ENCODE assay signal across 16 mouse cellular contexts in the genomic region with DNA sequence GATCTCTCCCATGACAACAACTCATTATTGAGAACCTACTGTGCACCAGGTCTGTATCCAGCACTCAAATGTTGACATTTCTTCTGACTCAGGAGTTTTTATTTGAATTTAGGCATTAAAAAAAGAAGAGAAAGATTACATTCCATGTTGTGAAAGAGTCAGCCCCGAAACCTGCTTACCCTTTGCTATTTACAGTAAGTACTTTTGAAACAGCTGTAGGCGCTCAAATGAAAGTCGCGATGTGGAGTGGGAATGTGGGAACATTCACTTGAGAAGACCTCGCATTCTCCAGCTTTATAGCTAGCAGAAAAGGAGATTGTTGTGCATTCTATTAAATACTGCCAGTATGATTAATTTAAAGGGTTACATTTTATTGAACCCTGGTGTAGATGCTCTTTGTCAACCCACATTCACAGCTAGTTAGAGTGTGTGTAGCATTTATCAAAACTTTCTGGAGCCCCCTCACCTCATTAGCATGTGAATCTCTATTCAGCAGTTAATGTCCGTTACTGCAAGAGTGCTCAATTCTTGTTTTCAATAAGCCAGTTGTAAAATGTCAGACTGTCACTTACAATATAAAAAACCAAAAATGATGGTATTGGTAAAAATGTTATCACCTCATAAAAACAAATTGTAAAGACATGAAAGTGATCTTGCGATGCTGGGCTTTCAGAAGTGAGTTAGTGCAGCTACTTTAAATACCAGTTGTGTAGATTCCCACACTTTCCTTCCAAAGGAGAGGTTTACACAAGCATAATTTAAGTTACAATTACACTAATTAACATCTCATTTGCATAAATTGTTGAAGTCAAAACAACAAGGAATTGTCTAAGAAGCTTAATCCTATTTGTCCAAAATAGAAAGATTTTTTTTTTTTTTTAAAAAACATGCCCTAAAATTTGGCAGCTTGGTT. TPM values are rescaled to one million over a fixed set of nuclear protein-coding genes. Genes with fewer than 3 reads are reported as not detected.
A peak's percentile ranks its signal among the peaks of the same experiment; 100 is the strongest.
DNase-seq lines count a peak whose midpoint lies in the region; ATAC-seq and TF ChIP-seq lines count a peak whose summit lies in the region.
"Had no signal": no experiment of that assay in that cellular context is flagged by ENCODE, and none has a peak within 500 bp of the region (broad histone marks: within the 10 kb centered on the region; RNA-seq: fewer than 3 reads in every experiment).

No protein-coding gene starts in this region.

- H3K4me3 ChIP-seq in heart, postnatal 0 days (ENCODE audit: low read depth, low read length): no peak overlapping the region
- no peak overlapping the region for H3K4me3 ChIP-seq in midbrain, embryonic 11.5 days (ENCODE audit: low read depth, low read length)
- no peak overlapping the region for H3K4me3 ChIP-seq in midbrain, postnatal 0 days (ENCODE audit: low read depth, low read length)
- no peak overlapping the region for H3K4me3 ChIP-seq in forebrain, embryonic 16.5 days (replicated peaks; ENCODE audit: low read length)

- peak overlapping the region; percentile 18; the same call in 1 of the 2 replicates for H3K4me2 ChIP-seq in heart, postnatal 0 days (ENCODE audit: low read depth, low read length)
- H3K4me2 ChIP-seq in midbrain, embryonic 11.5 days: no peak overlapping the region
- H3K4me2 ChIP-seq in midbrain, postnatal 0 days (ENCODE audit: low read depth, low read length, poor library complexity, severe bottlenecking): no peak overlapping the region
- H3K4me2 ChIP-seq in forebrain, embryonic 16.5 days (ENCODE audit: low read length): peak overlapping the region; percentile 11; the same call in 1 of the 2 replicates

- peak overlapping the region; percentile 43 for H3K27ac ChIP-seq in heart, postnatal 0 days (ENCODE audit: low read depth)
- H3K27ac ChIP-seq in midbrain, embryonic 11.5 days (ENCODE audit: low read depth, low read length): no peak overlapping the region
- H3K27ac ChIP-seq in midbrain, postnatal 0 days (ENCODE audit: low read depth, low read length): no peak overlapping the region
- 0 out of 2 replicates have a peak overlapping the region, but pooled peaks have one; percentile 10 for H3K27ac ChIP-seq in forebrain, embryonic 16.5 days (ENCODE audit: low read length)

- TF ChIP-seq CTCF in heart, postnatal 0 days (IDR thresholded peaks at IDR 0.05; ENCODE audit: low read depth): no peak
- no peak for TF ChIP-seq CTCF in midbrain, postnatal 0 days (IDR thresholded peaks at IDR 0.05)

- no peaks in the 10 kb centered on the region for H3K9me3 ChIP-seq in heart, postnatal 0 days (replicated peaks; ENCODE audit: control insufficient read depth, low read length)
- H3K9me3 ChIP-seq in midbrain, embryonic 11.5 days (ENCODE audit: control insufficient read depth, low read length): no peaks in the 10 kb centered on the region
- H3K9me3 ChIP-seq in midbrain, postnatal 0 days (ENCODE audit: low read length): no peaks in the 10 kb centered on the region
- H3K9me3 ChIP-seq in forebrain, embryonic 16.5 days (ENCODE audit: control insufficient read depth, low read length): no peaks in the 10 kb centered on the region

- DNase-seq in heart, postnatal 0 days (ENCODE audit: low spot score): no peak
- no peak for DNase-seq in heart, adult 8-10 months (ENCODE audit: low spot score)
- no peak for DNase-seq in midbrain, embryonic 11.5 days (ENCODE audit: low spot score, missing footprints)
- DNase-seq in midbrain, postnatal 0 days (ENCODE audit: low spot score): no peak
- peak; percentile 26 for DNase-seq in mesoderm, embryonic 11.5 days (ENCODE audit: low read depth, low spot score)
- no peak for DNase-seq in MN1 (ENCODE audit: low spot score)
- DNase-seq: adrenal gland, postnatal 25 days; gastrocnemius, postnatal 36 days; kidney, postnatal 36 days; layer of hippocampus, postnatal 36 days; lung, adult 2 months; thymus, adult 18-20 months had no signal

- no peak overlapping the region for H3K9ac ChIP-seq in heart, postnatal 0 days (replicated peaks; ENCODE audit: low read depth, low read length)
- H3K9ac ChIP-seq in midbrain, embryonic 11.5 days (ENCODE audit: low read length): no peak overlapping the region
- H3K9ac ChIP-seq in midbrain, postnatal 0 days (replicated peaks; ENCODE audit: low read length, poor library complexity, severe bottlenecking): no peak overlapping the region
- no peak overlapping the region for H3K9ac ChIP-seq in forebrain, embryonic 16.5 days (replicated peaks; ENCODE audit: low read depth, low read length)

- ATAC-seq in heart, postnatal 0 days (ENCODE audit: insufficient read depth, low read depth): no peak
- peak; percentile 58; the same call in 1 of the 2 replicates for ATAC-seq in midbrain, embryonic 11.5 days (ENCODE audit: low FRiP score)
- no peak for ATAC-seq in midbrain, postnatal 0 days (ENCODE audit: low FRiP score)
- ATAC-seq in forebrain, embryonic 16.5 days: peak; percentile 61
- ATAC-seq: intestine, embryonic 16.5 days; midbrain, embryonic 16.5 days had no signal

- TF ChIP-seq EP300 in heart, postnatal 0 days (IDR thresholded peaks at IDR 0.05; ENCODE audit: low read depth): no peak

- H3K4me1 ChIP-seq in heart, postnatal 0 days (ENCODE audit: control insufficient read depth, insufficient read depth): peaks cover 30% of the 10 kb centered on the region
- no peaks in the 10 kb centered on the region for H3K4me1 ChIP-seq in midbrain, embryonic 11.5 days (ENCODE audit: control insufficient read depth, insufficient read depth, low read length)
- no peaks in the 10 kb centered on the region for H3K4me1 ChIP-seq in midbrain, postnatal 0 days (ENCODE audit: insufficient read depth, low read length)
- H3K4me1 ChIP-seq in forebrain, embryonic 16.5 days (replicated peaks; ENCODE audit: control insufficient read depth, insufficient read depth, low read length): peaks cover 26% of the 10 kb centered on the region

- no peaks in the 10 kb centered on the region for H3K27me3 ChIP-seq in heart, postnatal 0 days (ENCODE audit: control insufficient read depth, insufficient read depth, low read length)
- no peaks in the 10 kb centered on the region for H3K27me3 ChIP-seq in midbrain, embryonic 11.5 days (ENCODE audit: control insufficient read depth, insufficient read depth, low read length)
- H3K27me3 ChIP-seq in midbrain, postnatal 0 days (ENCODE audit: insufficient read depth, low read length): no peaks in the 10 kb centered on the region
- no peaks in the 10 kb centered on the region for H3K27me3 ChIP-seq in forebrain, embryonic 16.5 days (replicated peaks; ENCODE audit: control insufficient read depth, insufficient read depth, low read length)

- peaks cover 7% of the 10 kb centered on the region; the same call in 1 of the 2 replicates for H3K36me3 ChIP-seq in heart, postnatal 0 days (replicated peaks; ENCODE audit: control insufficient read depth, insufficient read depth, low read length)
- H3K36me3 ChIP-seq in midbrain, embryonic 11.5 days (ENCODE audit: control insufficient read depth, insufficient read depth, low read length): no peaks in the 10 kb centered on the region
- H3K36me3 ChIP-seq in midbrain, postnatal 0 days (ENCODE audit: insufficient read depth, low read length): no peaks in the 10 kb centered on the region
- H3K36me3 ChIP-seq in forebrain, embryonic 16.5 days (ENCODE audit: control insufficient read depth, insufficient read depth): peaks cover 5% of the 10 kb centered on the region; the same call in 1 of the 2 replicates

- 61% methylated on average over 7 of the region's 7 CpGs for WGBS in heart, postnatal 0 days
- WGBS in midbrain, embryonic 11.5 days: 67% methylated on average over 7 of the region's 7 CpGs
- WGBS in midbrain, postnatal 0 days: 39% methylated on average over 7 of the region's 7 CpGs
- 15% methylated on average over 7 of the region's 7 CpGs for WGBS in forebrain, embryonic 16.5 days

RNA-seq across cellular contexts. Expression of a gene that starts 28.3 kb away (rescaled TPM):
- not detected in 2 replicates for total RNA-seq in heart, postnatal 0 days (2014; rRNA removed; ENCODE audit: low replicate concordance)
- polyA plus RNA-seq in heart, postnatal 0 days (2015; fragmentation: Nextera tagmentation; extraction: Ambion mirVana): 0.45 and 0.52 TPM in 2 replicates
- under 1 TPM in 2 of 4 experiments, not detected in 2; 0.23 to 0.41 TPM for total RNA-seq in heart, adult 8-10 months (2022)
- polyA plus RNA-seq in midbrain, embryonic 11.5 days (2014; fragmentation: Nextera tagmentation; extraction: Ambion mirVana): 6.5 and 7.7 TPM in 2 replicates
- total RNA-seq in midbrain, postnatal 0 days (2014; rRNA removed): 8.4 and 13.5 TPM in 2 replicates
- polyA plus RNA-seq in midbrain, postnatal 0 days (2015; fragmentation: Nextera tagmentation; extraction: Ambion mirVana): 13.7 and 16.2 TPM in 2 replicates
- polyA plus RNA-seq in forebrain, embryonic 16.5 days (2015; fragmentation: Nextera tagmentation; extraction: Ambion mirVana): 31.0 and 34.5 TPM in 2 replicates
- polyA plus RNA-seq: G1E had no signal

RNA-seq across cellular contexts. Expression of a gene that starts 33.6 kb away (rescaled TPM):
- 76.5 and 114 TPM in 2 replicates for total RNA-seq in heart, postnatal 0 days (2014; rRNA removed; ENCODE audit: low replicate concordance)
- 53.2 and 53.8 TPM in 2 replicates for polyA plus RNA-seq in heart, postnatal 0 days (2015; fragmentation: Nextera tagmentation; extraction: Ambion mirVana)
- total RNA-seq in heart, adult 8-10 months (2022): 100 to 1,000 TPM; 109 to 137 (median 121) TPM
- polyA plus RNA-seq in midbrain, embryonic 11.5 days (2014; fragmentation: Nextera tagmentation; extraction: Ambion mirVana): 14.1 and 15.8 TPM in 2 replicates
- 45.9 and 51.7 TPM in 2 replicates for total RNA-seq in midbrain, postnatal 0 days (2014; rRNA removed)
- 29.9 and 35.7 TPM in 2 replicates for polyA plus RNA-seq in midbrain, postnatal 0 days (2015; fragmentation: Nextera tagmentation; extraction: Ambion mirVana)
- polyA plus RNA-seq in forebrain, embryonic 16.5 days (2015; fragmentation: Nextera tagmentation; extraction: Ambion mirVana): 88.3 and 97.1 TPM in 2 replicates

Comparison
In these comparisons a context has a peak if more than half of its experiments do, and no peak if none do; other contexts are left out.
1. ATAC-seq: peak in midbrain, embryonic 11.5 days (single experiment) and forebrain, embryonic 16.5 days (single experiment); none in heart, postnatal 0 days (single experiment) and midbrain, postnatal 0 days (single experiment).
2. H3K27ac ChIP-seq: peak in heart, postnatal 0 days (single experiment) and forebrain, embryonic 16.5 days (single experiment); none in midbrain, embryonic 11.5 days (single experiment) and midbrain, postnatal 0 days (single experiment).
3. H3K4me2 ChIP-seq: peak in heart, postnatal 0 days (single experiment) and forebrain, embryonic 16.5 days (single experiment); none in midbrain, embryonic 11.5 days (single experiment) and midbrain, postnatal 0 days (single experiment).